Mouse (Mus musculus): ENCODE data around the gene Calm4. TPM values are rescaled to one million over a fixed set of nuclear protein-coding genes. Genes with fewer than 3 reads are reported as not detected.

The Calm4 gene
- total RNA-seq, 2 experiments from 2014 or later = 0.61 to 1.6 TPM

GRCm38 (mm10) chr13:3854856-3855255 is 17.3 kb downstream of the Calm4 start:
- DNase-seq (ENCODE audit: low spot score in 2 of 2) = no peak

- no peak for DNase-seq (ENCODE audit: low spot score in 2 of 2)
Measured at GRCm38 (mm10) chr13:3856252-3856651, 18.7 kb downstream of the Calm4 start.

GRCm38 (mm10) chr13:3861251-3861650 is 23.7 kb downstream of the Calm4 start:
- no peak for DNase-seq (ENCODE audit: low spot score in 2 of 2)

- no peak for DNase-seq (ENCODE audit: low spot score in 2 of 2)
Measured at GRCm38 (mm10) chr13:3862325-3862724, 24.8 kb downstream of the Calm4 start.

GRCm38 (mm10) chr13:3862922-3863580 is 25.5 kb downstream of the Calm4 start:
- DNase-seq (ENCODE audit: low spot score in 2 of 2) = no peak

GRCm38 (mm10) chr13:3865648-3866354 is 28.2 kb downstream of the Calm4 start:
- no peak for DNase-seq (ENCODE audit: low spot score in 2 of 2)

GRCm38 (mm10) chr13:3866355-3867052 is 28.9 kb downstream of the Calm4 start:
- no peak for DNase-seq (ENCODE audit: low spot score in 2 of 2)

GRCm38 (mm10) chr13:3867158-3867557 is 29.6 kb downstream of the Calm4 start:
- no peak for DNase-seq (ENCODE audit: low spot score in 2 of 2)

GRCm38 (mm10) chr13:3869901-3870300 is 32.3 kb downstream of the Calm4 start:
- no peak for DNase-seq (ENCODE audit: low spot score in 2 of 2)

- DNase-seq (ENCODE audit: low spot score in 2 of 2) = no peak
Measured at GRCm38 (mm10) chr13:3872832-3873231, 35.3 kb downstream of the Calm4 start.

- peak in 1 of 2 experiments; percentile 24 for DNase-seq (ENCODE audit: low spot score in 2 of 2)
Measured at GRCm38 (mm10) chr13:3876448-3876847, 38.9 kb downstream of the Calm4 start.

GRCm38 (mm10) chr13:3877185-3877584 is 39.6 kb downstream of the Calm4 start:
- no peak for DNase-seq (ENCODE audit: low spot score in 2 of 2)

GRCm38 (mm10) chr13:3877679-3878220 is 40.2 kb downstream of the Calm4 start:
- no peak for DNase-seq (ENCODE audit: low spot score in 2 of 2)

- no peak for DNase-seq (ENCODE audit: low spot score in 2 of 2)
Measured at GRCm38 (mm10) chr13:3886663-3887062, 49.1 kb downstream of the Calm4 start.

Other genes starting within 250 kb of the Calm4 start
- 10 to 100 TPM; 21.9 to 23.1 TPM for gene Fam208b, start 226.6 kb upstream of the Calm4 start, total RNA-seq (2021)
- 1 to 10 TPM; 4.7 to 5.1 TPM for gene Asb13, start 203.7 kb upstream of the Calm4 start, total RNA-seq (2021)
- gene Calml3, start 33.4 kb upstream of the Calm4 start, total RNA-seq (2021) = under 1 TPM; 0.18 to 0.20 TPM
- gene Calm5, start 16.4 kb downstream of the Calm4 start, total RNA-seq (2021) = not detected
- 10 to 100 TPM; 86.1 to 97.2 TPM for gene Net1, start 80.5 kb downstream of the Calm4 start, total RNA-seq (2021)
- not detected for gene Tubal3, start 80.5 kb downstream of the Calm4 start, total RNA-seq (2021)
- not detected for gene Ucn3, start 107.6 kb downstream of the Calm4 start, total RNA-seq (2021)
- 1 to 10 TPM; 3.1 to 4.5 TPM for gene Akr1c14, start 211.3 kb downstream of the Calm4 start, total RNA-seq (2021)